ENCODE assay signal across 8 mouse cellular contexts in genomic region chr6:143172683-143173082, GRCm38 (mm10). TPM values are rescaled to one million over a fixed set of nuclear protein-coding genes. Genes with fewer than 3 reads are reported as not detected.
DNase-seq lines count a peak whose midpoint lies in the region; ATAC-seq and TF ChIP-seq lines count a peak whose summit lies in the region.
"Not testable (repeated sequence)": the region's sequence is repeated elsewhere in the genome, so short reads cannot be mapped to it uniquely, and the experiment has no call there.

No protein-coding gene starts in this region.

- H3K9me3 ChIP-seq in ES-Bruce4 (replicated peaks; ENCODE audit: control insufficient read depth, insufficient read depth, low read length, poor library complexity, severe bottlenecking); kidney, postnatal 0 days (replicated peaks; ENCODE audit: low read length); liver, postnatal 0 days (ENCODE audit: low read length); stomach, postnatal 0 days (ENCODE audit: control insufficient read depth, low read length): not testable (repeated sequence)

- not testable (repeated sequence) for H3K27me3 ChIP-seq in ES-Bruce4 (ENCODE audit: control insufficient read depth, insufficient read depth, low read length, poor library complexity, severe bottlenecking); kidney, postnatal 0 days (ENCODE audit: insufficient read depth, low read length); liver, postnatal 0 days (ENCODE audit: insufficient read depth, low read length); spleen, adult 2 months (ENCODE audit: control insufficient read depth, insufficient read depth, low read length); stomach, postnatal 0 days (ENCODE audit: control insufficient read depth, insufficient read depth, low read length)

- ATAC-seq in kidney, postnatal 0 days (replicated peaks; ENCODE audit: low FRiP score, low read depth); liver, postnatal 0 days; stomach, postnatal 0 days (ENCODE audit: low FRiP score, low TSS enrichment): not testable (repeated sequence)

- peak; percentile 57 for DNase-seq in 416B (ENCODE audit: low read depth)
- DNase-seq in CD4-positive helper T cell, adult 2 months (ENCODE audit: low read depth, low spot score), result peak; percentile 27
- DNase-seq in heart, adult 11 months, result peak; percentile 14
- DNase-seq in kidney, postnatal 0 days (ENCODE audit: low spot score); liver, postnatal 0 days; spleen, adult 2 months (ENCODE audit: low read depth in 1 of 2, low spot score in 2 of 2); stomach, postnatal 0 days (ENCODE audit: low spot score): not testable (repeated sequence)

- TF ChIP-seq EP300 in ES-Bruce4 (IDR thresholded peaks at IDR 0.05; ENCODE audit: insufficient read depth, low read depth, low read length); liver, postnatal 0 days (IDR thresholded peaks at IDR 0.05; ENCODE audit: low read depth); stomach, postnatal 0 days (optimal IDR thresholded peaks at IDR 0.05): not testable (repeated sequence)

- H3K4me1 ChIP-seq in ES-Bruce4 (ENCODE audit: control insufficient read depth, insufficient read depth, low read length); kidney, postnatal 0 days (replicated peaks; ENCODE audit: insufficient read depth, low read length); stomach, postnatal 0 days (replicated peaks; ENCODE audit: control insufficient read depth, insufficient read depth): not testable (repeated sequence)
- H3K4me1 ChIP-seq in liver, postnatal 0 days (ENCODE audit: insufficient read depth), result peaks cover 24% of the 10 kb centered on the region
- peaks cover 22% of the 10 kb centered on the region for H3K4me1 ChIP-seq in spleen, adult 2 months (ENCODE audit: control insufficient read depth, insufficient read depth, insufficient read length)

- WGBS in kidney, postnatal 0 days, result 93% methylated on average over 4 of the region's 4 CpGs
- 86% methylated on average over 4 of the region's 4 CpGs for WGBS in liver, postnatal 0 days (ENCODE audit: insufficient replicate concordance)
- WGBS in spleen, adult 2 months, result 77% methylated on average over 4 of the region's 4 CpGs
- 93% methylated on average over 3 of the region's 4 CpGs for WGBS in stomach, postnatal 0 days

- not testable (repeated sequence) for TF ChIP-seq CTCF in ES-Bruce4 (IDR thresholded peaks at IDR 0.05; ENCODE audit: low read depth, low read length); spleen, adult 2 months (IDR thresholded peaks at IDR 0.05; ENCODE audit: extremely low read depth, insufficient read depth, insufficient read length, insufficient replicate concordance)
- 0 out of 2 replicates have a peak, but pooled peaks have one; percentile 28 for TF ChIP-seq CTCF in kidney, postnatal 0 days (IDR thresholded peaks at IDR 0.05; ENCODE audit: low read depth)
- 0 out of 2 replicates have a peak, but pooled peaks have one; percentile 22 for TF ChIP-seq CTCF in liver, postnatal 0 days (IDR thresholded peaks at IDR 0.05; ENCODE audit: low read depth)
- 0 out of 2 replicates have a peak, but pooled peaks have one; percentile 15 for TF ChIP-seq CTCF in stomach, postnatal 0 days (IDR thresholded peaks at IDR 0.05; ENCODE audit: low read depth)

- TF ChIP-seq POLR2A in ES-Bruce4 (IDR thresholded peaks at IDR 0.05; ENCODE audit: insufficient read depth, low read length); spleen, adult 2 months (IDR thresholded peaks at IDR 0.05; ENCODE audit: low read depth, low read length): not testable (repeated sequence)

- not testable (repeated sequence) for H3K9ac ChIP-seq in ES-Bruce4 (ENCODE audit: low read depth, poor library complexity, severe bottlenecking); kidney, postnatal 0 days (ENCODE audit: low read depth, low read length); liver, postnatal 0 days (replicated peaks); stomach, postnatal 0 days (ENCODE audit: low read length)

- not testable (repeated sequence) for H3K4me2 ChIP-seq in kidney, postnatal 0 days (ENCODE audit: low read length); liver, postnatal 0 days (ENCODE audit: low read depth, low read length); stomach, postnatal 0 days (replicated peaks; ENCODE audit: low read depth)

- H3K4me3 ChIP-seq in ES-Bruce4 (ENCODE audit: low read depth, low read length); kidney, postnatal 0 days (replicated peaks; ENCODE audit: low read depth, low read length); liver, postnatal 0 days (ENCODE audit: low read depth, low read length); spleen, adult 2 months (ENCODE audit: extremely low read depth, insufficient read depth, insufficient read length); stomach, postnatal 0 days (ENCODE audit: low read depth, low read length): not testable (repeated sequence)

- H3K36me3 ChIP-seq in ES-Bruce4 (ENCODE audit: control insufficient read depth, insufficient read depth, low read length, poor library complexity, severe bottlenecking), result peaks cover 55% of the 10 kb centered on the region
- H3K36me3 ChIP-seq in kidney, postnatal 0 days (ENCODE audit: insufficient read depth, low read length), result peaks cover 17% of the 10 kb centered on the region; the same call in 1 of the 2 replicates
- H3K36me3 ChIP-seq in liver, postnatal 0 days (replicated peaks; ENCODE audit: insufficient read depth, low read length), result peaks cover 24% of the 10 kb centered on the region
- H3K36me3 ChIP-seq in spleen, adult 2 months (ENCODE audit: control insufficient read depth, insufficient read depth, low read length), result peaks cover 13% of the 10 kb centered on the region
- H3K36me3 ChIP-seq in stomach, postnatal 0 days (ENCODE audit: control insufficient read depth, insufficient read depth, low read length), result not testable (repeated sequence)

- H3K27ac ChIP-seq in ES-Bruce4 (ENCODE audit: insufficient read depth, low read length), result peak overlapping the region; percentile 37; the same call in 1 of the 2 replicates
- not testable (repeated sequence) for H3K27ac ChIP-seq in kidney, postnatal 0 days; liver, postnatal 0 days (ENCODE audit: low read depth); stomach, postnatal 0 days (replicated peaks)
- peak overlapping the region; percentile 51 for H3K27ac ChIP-seq in spleen, adult 2 months (ENCODE audit: insufficient read depth, low read length)

RNA-seq across cellular contexts. Expression of gene Etnk1, which starts 5.7 kb away (rescaled TPM):
- 140 and 149 TPM in 2 replicates for polyA plus RNA-seq in ES-Bruce4 (2011; ENCODE audit: insufficient read depth, insufficient read length, low read depth, missing spikeins)
- polyA plus RNA-seq in kidney, postnatal 0 days (2015; fragmentation: Nextera tagmentation; extraction: Ambion mirVana), result 35.9 and 36.6 TPM in 2 replicates
- 6.5 and 6.9 TPM in 2 replicates for polyA plus RNA-seq in liver, postnatal 0 days (2015; fragmentation: Nextera tagmentation; extraction: Ambion mirVana)
- 38.3 and 121 TPM in 2 replicates for polyA plus RNA-seq in spleen, adult 2 months (2012; rRNA removed)
- polyA plus RNA-seq in stomach, postnatal 0 days (2015; fragmentation: Nextera tagmentation; extraction: Ambion mirVana), result 10.7 and 11.0 TPM in 2 replicates
